Comparison of ENCODE assay signal across 9 mouse cellular contexts in the genomic region with DNA sequence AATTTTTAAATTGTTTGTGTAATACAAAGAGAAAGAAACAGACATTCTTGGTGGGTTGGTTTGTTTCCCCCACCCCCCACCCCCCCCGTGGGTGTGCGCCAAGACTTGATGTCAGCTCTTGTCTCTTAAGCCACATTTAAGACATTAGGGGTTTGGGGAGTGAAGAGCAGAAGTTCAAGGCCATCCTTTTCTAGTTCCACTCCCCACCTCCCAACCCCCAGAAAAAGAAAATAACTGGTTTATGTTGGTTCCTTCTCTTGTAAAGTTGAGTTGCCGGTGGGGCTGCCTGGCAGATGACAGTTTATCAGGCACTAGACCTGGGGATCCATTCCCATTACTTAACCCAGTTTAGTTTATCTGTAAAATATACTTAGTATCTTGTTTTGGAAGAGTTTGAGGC. TPM values are rescaled to one million over a fixed set of nuclear protein-coding genes. Genes with fewer than 3 reads are reported as not detected.
DNase-seq lines count a peak whose midpoint lies in the region; ATAC-seq and TF ChIP-seq lines count a peak whose summit lies in the region.
"Had no signal": no experiment of that assay in that cellular context is flagged by ENCODE, and none has a peak within 500 bp of the region (broad histone marks: within the 10 kb centered on the region; RNA-seq: fewer than 3 reads in every experiment).

No protein-coding gene starts in this region.

- H3K9ac ChIP-seq in kidney, embryonic 16.5 days (replicated peaks; ENCODE audit: low read length): peak overlapping the region; percentile 77
- peak overlapping the region; percentile 69; the same call in 1 of the 2 replicates for H3K9ac ChIP-seq in liver, embryonic 15.5 days

- H3K27me3 ChIP-seq in kidney, embryonic 16.5 days (ENCODE audit: insufficient read depth, low read length): no peaks in the 10 kb centered on the region
- H3K27me3 ChIP-seq in G1E (ENCODE audit: insufficient read depth, low read length): no peaks in the 10 kb centered on the region
- no peaks in the 10 kb centered on the region for H3K27me3 ChIP-seq in liver, embryonic 15.5 days

- H3K4me3 ChIP-seq in kidney, embryonic 16.5 days (ENCODE audit: low read length): peak overlapping the region; percentile 59
- peak overlapping the region; percentile 80 for H3K4me3 ChIP-seq in G1E (ENCODE audit: low read depth, low read length)
- H3K4me3 ChIP-seq in embryonic fibroblast, embryonic 13.5 days (ENCODE audit: insufficient read depth, low read length): peak overlapping the region; percentile 85
- peak overlapping the region; percentile 67 for H3K4me3 ChIP-seq in liver, embryonic 15.5 days (replicated peaks)

- TF ChIP-seq CTCF in G1E (IDR thresholded peaks at IDR 0.05; ENCODE audit: low read depth, low read length): no peak
- no peak for TF ChIP-seq CTCF in embryonic fibroblast, embryonic 13.5 days (IDR thresholded peaks at IDR 0.05; ENCODE audit: borderline replicate concordance, insufficient read depth, low read length)

- H3K36me3 ChIP-seq in kidney, embryonic 16.5 days (ENCODE audit: insufficient read depth, low read length): peaks cover 11% of the 10 kb centered on the region; the same call in 1 of the 2 replicates
- peaks cover 25% of the 10 kb centered on the region for H3K36me3 ChIP-seq in G1E (replicated peaks)
- peaks cover 16% of the 10 kb centered on the region for H3K36me3 ChIP-seq in liver, embryonic 15.5 days (replicated peaks)

- H3K27ac ChIP-seq in kidney, embryonic 16.5 days (ENCODE audit: low read length): no peak overlapping the region
- H3K27ac ChIP-seq in embryonic fibroblast, embryonic 13.5 days (ENCODE audit: insufficient read depth, low read length): no peak overlapping the region
- peak overlapping the region; percentile 86 for H3K27ac ChIP-seq in liver, embryonic 15.5 days (replicated peaks)

- no peak for ATAC-seq in kidney, embryonic 16.5 days (ENCODE audit: low FRiP score, low TSS enrichment)
- ATAC-seq in G1E (ENCODE audit: extremely low read depth, insufficient number of reproducible peaks, low FRiP score, poor library complexity, severe bottlenecking): no peak
- ATAC-seq in liver, embryonic 15.5 days (ENCODE audit: insufficient read depth): no peak

- H3K4me2 ChIP-seq in kidney, embryonic 16.5 days (replicated peaks; ENCODE audit: low read depth, low read length): peak overlapping the region; percentile 80
- H3K4me2 ChIP-seq in liver, embryonic 15.5 days: peak overlapping the region; percentile 95

- no peak for TF ChIP-seq POLR2A in embryonic fibroblast, embryonic 13.5 days (IDR thresholded peaks at IDR 0.05; ENCODE audit: low read depth, low read length)

- no peaks in the 10 kb centered on the region for H3K9me3 ChIP-seq in kidney, embryonic 16.5 days (ENCODE audit: low read length)
- no peaks in the 10 kb centered on the region for H3K9me3 ChIP-seq in G1E (replicated peaks)
- H3K9me3 ChIP-seq in liver, embryonic 15.5 days (replicated peaks): no peaks in the 10 kb centered on the region

- no peak for DNase-seq in kidney, postnatal 4 days
- DNase-seq in G1E (ENCODE audit: low spot score): no peak
- no peak for DNase-seq in adrenal gland, adult 8-10 months
- no peak for DNase-seq in spleen, postnatal 36 days (ENCODE audit: low spot score in 2 of 2)
- DNase-seq: cerebellum, postnatal 14 days; gastrocnemius, postnatal 36 days had no signal

- peaks cover 39% of the 10 kb centered on the region for H3K4me1 ChIP-seq in kidney, embryonic 16.5 days (ENCODE audit: insufficient read depth, low read length)
- peaks cover 59% of the 10 kb centered on the region for H3K4me1 ChIP-seq in G1E (ENCODE audit: insufficient read depth, low read depth, low read length)
- peaks cover 6% of the 10 kb centered on the region for H3K4me1 ChIP-seq in embryonic fibroblast, embryonic 13.5 days (ENCODE audit: control insufficient read depth, insufficient read depth, low read length)
- H3K4me1 ChIP-seq in liver, embryonic 15.5 days (replicated peaks): peaks cover 67% of the 10 kb centered on the region

- 43% methylated on average over 3 of the region's 3 CpGs for WGBS in kidney, embryonic 16.5 days
- 7% methylated on average over 3 of the region's 3 CpGs for WGBS in liver, embryonic 15.5 days (ENCODE audit: insufficient replicate concordance)

RNA-seq across cellular contexts. Expression of gene Set, which starts 7.1 kb away (rescaled TPM):
- polyA plus RNA-seq in kidney, embryonic 16.5 days (2015; fragmentation: Nextera tagmentation; extraction: Ambion mirVana): 430 and 458 TPM in 2 replicates
- total RNA-seq in G1E (2014; fragmentation: Nextera tagmentation) (751 and 948 TPM in 2 replicates), G1E (2017) (667 and 849 TPM in 2 replicates)
- polyA plus RNA-seq in G1E (2012): 806 and 885 TPM in 2 replicates
- polyA plus RNA-seq in embryonic fibroblast, embryonic 13.5 days (2011; ENCODE audit: insufficient read length, low read depth, missing spikeins): 457 and 582 TPM in 2 replicates
- 138 and 147 TPM in 2 replicates for polyA plus RNA-seq in liver, embryonic 15.5 days (2015; fragmentation: Nextera tagmentation; extraction: Ambion mirVana)
- total RNA-seq in adrenal gland, adult 8-10 months (2022): 100 to 1,000 TPM; 205 to 257 (median 225) TPM

RNA-seq across cellular contexts. Expression of gene Pkn3, which starts 13.2 kb away (rescaled TPM):
- polyA plus RNA-seq in kidney, embryonic 16.5 days (2015; fragmentation: Nextera tagmentation; extraction: Ambion mirVana): 13.5 and 15.9 TPM in 2 replicates
- 1.6 and 2.4 TPM in 2 replicates for total RNA-seq in G1E (2014; fragmentation: Nextera tagmentation)
- total RNA-seq in G1E (2017): 4.5 and 5.9 TPM in 2 replicates
- polyA plus RNA-seq in G1E (2012): 13.3 and 14.5 TPM in 2 replicates
- polyA plus RNA-seq in embryonic fibroblast, embryonic 13.5 days (2011; ENCODE audit: insufficient read length, low read depth, missing spikeins): 6.5 and 8.2 TPM in 2 replicates
- 2.3 and 2.5 TPM in 2 replicates for polyA plus RNA-seq in liver, embryonic 15.5 days (2015; fragmentation: Nextera tagmentation; extraction: Ambion mirVana)
- total RNA-seq in adrenal gland, adult 8-10 months (2022): 1 to 10 TPM; 4.8 to 6.6 (median 5.8) TPM

RNA-seq across cellular contexts. Expression of gene Wdr34, which starts 15.6 kb away (rescaled TPM):
- polyA plus RNA-seq in kidney, embryonic 16.5 days (2015; fragmentation: Nextera tagmentation; extraction: Ambion mirVana): 42.5 and 44.1 TPM in 2 replicates
- 15.1 and 17.9 TPM in 2 replicates for total RNA-seq in G1E (2014; fragmentation: Nextera tagmentation)
- total RNA-seq in G1E (2017): 9.6 and 13.5 TPM in 2 replicates
- polyA plus RNA-seq in G1E (2012): 35.5 and 38.4 TPM in 2 replicates
- 9.2 and 10.8 TPM in 2 replicates for polyA plus RNA-seq in embryonic fibroblast, embryonic 13.5 days (2011; ENCODE audit: insufficient read length, low read depth, missing spikeins)
- 6.2 and 7.1 TPM in 2 replicates for polyA plus RNA-seq in liver, embryonic 15.5 days (2015; fragmentation: Nextera tagmentation; extraction: Ambion mirVana)
- total RNA-seq in adrenal gland, adult 8-10 months (2022): 10 to 100 TPM; 19.5 to 31.7 (median 26.6) TPM

RNA-seq across cellular contexts. Expression of gene Zdhhc12, which starts 29.1 kb away (rescaled TPM):
- 41.6 and 42.6 TPM in 2 replicates for polyA plus RNA-seq in kidney, embryonic 16.5 days (2015; fragmentation: Nextera tagmentation; extraction: Ambion mirVana)
- total RNA-seq in G1E (2014; fragmentation: Nextera tagmentation) (25.4 and 29.4 TPM in 2 replicates), G1E (2017) (9.5 and 10.3 TPM in 2 replicates)
- polyA plus RNA-seq in G1E (2012): 31.0 and 31.4 TPM in 2 replicates
- 26.8 and 30.5 TPM in 2 replicates for polyA plus RNA-seq in embryonic fibroblast, embryonic 13.5 days (2011; ENCODE audit: insufficient read length, low read depth, missing spikeins)
- polyA plus RNA-seq in liver, embryonic 15.5 days (2015; fragmentation: Nextera tagmentation; extraction: Ambion mirVana): 19.3 and 20.6 TPM in 2 replicates
- 10 to 100 TPM; 16.4 to 23.9 (median 17.6) TPM for total RNA-seq in adrenal gland, adult 8-10 months (2022)
